Mouse (Mus musculus): ENCODE measurements at regions not wholly inside any gene's neighbourhood (a gene's known extent, or its start where the extent isn't known, plus 50 kb on each side); places are given as distances from the start of the nearest gene placed in this dataset.

GRCm38 (mm10) chr14:72091579-72091978 lies 400.1 kb downstream of the Gm9195 start:
- DNase-seq = no peak

GRCm38 (mm10) chr14:72081473-72081872 lies 410.2 kb downstream of the Gm9195 start:
- DNase-seq = no peak

DNA sequence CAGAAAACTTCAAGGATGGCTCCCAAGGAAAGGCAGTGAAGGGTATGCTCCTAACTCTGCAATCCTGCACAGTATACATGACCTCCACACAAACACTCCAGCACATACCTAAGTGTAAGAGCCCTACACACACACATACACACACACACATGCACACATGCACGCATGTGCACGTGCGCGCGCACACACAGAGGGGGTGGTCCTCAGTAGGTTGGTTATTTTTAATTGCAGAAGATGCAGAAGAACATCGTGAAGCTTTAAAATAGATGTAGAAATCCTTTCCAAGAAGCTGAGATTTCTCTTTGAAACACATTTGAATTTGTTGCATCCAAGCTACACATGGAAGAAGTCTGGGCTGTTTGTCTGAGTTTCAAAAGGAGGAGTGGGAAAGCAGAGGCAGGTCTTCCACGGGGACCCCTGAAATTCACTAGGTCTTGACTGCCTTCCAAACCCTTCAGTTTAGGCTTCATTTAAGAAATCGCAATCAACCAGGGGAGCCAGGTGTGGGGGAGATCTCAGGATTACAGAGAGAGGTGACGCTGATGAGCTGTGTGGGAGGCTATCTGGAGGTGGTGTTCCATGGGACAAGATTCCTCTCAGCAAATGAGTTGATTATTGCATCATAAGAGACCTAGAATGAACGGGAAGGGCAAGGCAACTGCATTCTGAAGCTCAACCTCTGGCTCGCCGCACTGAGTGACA lies 427.4 kb downstream of the Gm9195 start:
- no peak for DNase-seq

- no peak for DNase-seq
Measured at GRCm38 (mm10) chr14:72042881-72043236, 448.8 kb downstream of the Gm9195 start.

DNA sequence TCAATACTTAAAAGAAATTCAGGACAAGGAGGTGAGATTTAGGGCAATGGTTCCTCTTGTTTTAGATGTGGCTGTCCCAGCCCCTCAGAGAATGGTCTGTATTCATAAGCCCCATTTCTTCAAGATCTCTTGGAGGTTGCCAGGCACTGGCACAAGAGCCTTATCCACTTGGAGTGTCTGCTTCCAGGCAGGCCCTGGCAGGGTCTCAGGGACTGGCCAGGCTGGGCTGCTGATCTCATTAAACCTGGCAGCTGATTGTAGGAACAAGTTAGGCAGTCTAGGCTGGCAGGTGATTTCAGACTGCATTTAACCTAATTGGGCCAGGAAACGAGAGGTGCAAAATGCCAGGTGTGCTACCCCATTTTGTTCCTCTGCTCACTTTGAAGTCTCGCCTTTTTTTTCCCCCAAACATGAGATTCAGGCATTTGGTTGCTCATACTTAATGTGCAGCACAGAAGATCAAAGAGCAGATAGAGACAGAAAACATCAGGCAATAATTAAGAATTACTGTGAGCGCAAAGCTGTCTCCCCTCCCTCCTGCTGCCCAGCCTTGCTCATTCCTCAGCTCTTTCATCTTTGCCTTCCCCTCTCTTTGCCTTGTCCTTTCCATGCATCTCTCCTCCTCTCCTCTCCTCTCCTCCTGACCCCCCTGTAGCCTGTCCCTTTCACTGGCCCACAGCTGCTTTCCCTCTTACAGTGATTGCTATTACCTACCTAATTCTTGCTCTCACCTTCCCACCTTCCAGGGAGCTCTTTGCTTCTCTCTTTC lies 449.3 kb downstream of the Gm9195 start:
- peak in 1 of 2 experiments; percentile 8 for DNase-seq

GRCm38 (mm10) chr14:72030396-72030795 lies 461.2 kb downstream of the Gm9195 start:
- DNase-seq = no peak

DNA sequence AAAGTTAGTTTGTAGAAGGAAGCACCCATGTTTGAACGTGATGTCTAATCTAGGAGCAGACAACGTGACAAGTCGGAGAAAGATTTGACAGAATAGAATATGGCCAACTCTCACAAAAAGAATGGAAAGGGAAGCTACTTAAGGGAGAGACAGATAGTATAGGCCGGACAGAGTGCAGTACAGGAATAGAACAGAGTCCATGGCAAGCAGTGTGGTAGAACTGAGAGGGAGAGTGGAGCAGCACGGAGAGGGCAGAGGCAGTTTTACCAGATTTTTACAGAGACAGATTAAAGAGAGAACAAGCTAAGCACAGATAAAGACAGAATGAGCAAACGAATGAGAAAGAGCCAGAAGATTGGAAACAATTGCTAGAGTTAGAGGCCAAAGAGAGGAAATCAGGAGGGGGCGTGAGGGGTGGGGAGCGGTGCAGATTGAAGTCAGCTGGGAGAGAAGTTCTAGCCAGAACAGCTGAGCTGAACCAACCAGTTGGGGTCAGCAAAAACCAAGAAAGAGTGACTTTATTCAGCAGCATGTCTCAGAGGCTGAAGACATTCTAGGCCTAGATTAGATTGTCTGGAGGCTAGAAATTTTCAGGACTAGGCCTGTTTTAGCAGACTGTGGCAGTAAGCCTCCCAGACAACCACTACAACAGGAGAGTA lies 464.1 kb downstream of the Gm9195 start:
- peak; percentile 55 to 66 for DNase-seq

DNA sequence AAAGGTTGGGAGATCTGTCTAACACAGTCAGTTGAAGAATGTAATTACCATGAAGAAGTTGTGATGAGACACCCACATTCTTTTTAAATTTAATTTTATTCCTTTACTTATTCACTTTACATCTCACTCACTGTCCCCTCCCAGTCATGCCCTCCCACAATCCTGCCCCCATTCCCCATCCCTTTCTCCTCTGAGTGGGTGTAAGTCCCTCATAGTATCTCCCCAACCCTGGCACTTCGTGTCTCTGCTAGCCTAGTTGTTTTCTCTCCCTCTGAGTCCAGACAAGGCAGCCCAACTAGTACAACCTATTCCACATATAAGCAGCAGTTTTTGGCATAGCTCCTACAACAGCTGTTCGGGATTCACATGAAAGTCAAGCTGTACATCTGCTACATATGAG lies 487.3 kb downstream of the Gm9195 start:
- DNase-seq = no peak

DNA sequence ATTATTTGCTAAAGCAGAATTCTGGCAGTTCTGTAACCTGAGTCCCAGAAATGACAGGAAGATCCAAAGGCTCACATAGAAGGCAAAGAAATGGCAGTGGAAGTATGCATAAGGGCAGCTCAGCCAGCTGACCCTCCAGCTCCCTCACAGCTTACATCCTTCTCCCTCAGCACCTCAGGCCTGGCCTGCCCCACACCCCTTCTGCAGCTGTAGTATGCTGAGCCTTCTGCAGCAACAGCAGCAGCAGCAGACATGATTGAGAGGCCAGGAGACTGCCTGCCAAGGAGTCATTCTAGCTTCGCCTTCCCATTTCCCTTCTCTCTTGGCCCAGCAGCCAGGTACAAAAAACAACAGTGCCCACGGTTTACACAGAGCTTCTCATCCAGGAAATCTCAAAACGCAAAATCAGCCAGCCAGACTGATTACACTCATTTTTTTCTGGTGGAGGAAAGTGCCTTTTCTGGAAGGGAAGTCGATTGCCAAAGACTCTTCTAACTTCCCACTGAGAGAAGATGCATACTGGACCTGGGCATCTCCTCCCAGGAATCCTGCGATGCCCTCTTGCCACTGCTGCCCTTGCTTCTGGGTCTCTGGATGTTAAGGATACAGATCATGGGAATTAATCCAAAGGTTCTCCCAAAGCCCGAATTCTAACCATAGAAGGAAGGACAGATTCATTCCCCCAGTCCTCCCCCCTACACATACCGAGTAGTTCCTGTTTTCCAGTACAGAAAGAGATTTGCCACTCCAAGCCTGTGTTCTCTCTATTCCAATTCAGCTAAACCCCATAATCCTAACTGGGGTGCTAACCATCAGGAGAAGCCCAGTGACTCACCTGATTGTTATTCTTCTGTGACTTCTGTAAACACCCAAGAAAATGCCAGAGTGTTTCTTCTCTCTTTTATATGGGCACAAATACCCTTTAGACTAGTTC lies 489.2 kb downstream of the Gm9195 start:
- DNase-seq = peak; percentile 24 to 31

GRCm38 (mm10) chr14:71973016-71973415 lies 518.6 kb downstream of the Gm9195 start:
- DNase-seq = no peak

DNA sequence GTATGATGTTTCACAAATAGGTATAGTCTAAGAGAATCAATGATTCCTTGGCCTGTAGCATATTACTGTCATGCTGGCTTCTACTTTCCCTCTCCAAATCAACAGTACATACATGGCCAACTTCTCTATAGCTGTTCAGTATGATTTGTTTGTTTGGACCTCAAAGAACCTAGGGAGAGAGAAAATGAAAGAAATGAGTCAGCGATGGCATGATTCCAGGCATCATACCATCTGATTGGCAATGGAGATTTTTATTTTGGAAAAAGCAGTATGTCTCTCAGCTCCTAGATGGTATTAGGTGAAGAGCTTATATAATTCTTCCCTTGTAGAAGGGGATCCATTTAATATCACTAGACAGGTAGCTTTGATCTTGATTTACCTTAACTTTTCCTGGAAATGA lies 519.1 kb downstream of the Gm9195 start:
- DNase-seq = no peak

- DNase-seq = peak; percentile 56 to 67
Measured at GRCm38 (mm10) chr14:71967646-71968045, 524.0 kb downstream of the Gm9195 start.

DNA sequence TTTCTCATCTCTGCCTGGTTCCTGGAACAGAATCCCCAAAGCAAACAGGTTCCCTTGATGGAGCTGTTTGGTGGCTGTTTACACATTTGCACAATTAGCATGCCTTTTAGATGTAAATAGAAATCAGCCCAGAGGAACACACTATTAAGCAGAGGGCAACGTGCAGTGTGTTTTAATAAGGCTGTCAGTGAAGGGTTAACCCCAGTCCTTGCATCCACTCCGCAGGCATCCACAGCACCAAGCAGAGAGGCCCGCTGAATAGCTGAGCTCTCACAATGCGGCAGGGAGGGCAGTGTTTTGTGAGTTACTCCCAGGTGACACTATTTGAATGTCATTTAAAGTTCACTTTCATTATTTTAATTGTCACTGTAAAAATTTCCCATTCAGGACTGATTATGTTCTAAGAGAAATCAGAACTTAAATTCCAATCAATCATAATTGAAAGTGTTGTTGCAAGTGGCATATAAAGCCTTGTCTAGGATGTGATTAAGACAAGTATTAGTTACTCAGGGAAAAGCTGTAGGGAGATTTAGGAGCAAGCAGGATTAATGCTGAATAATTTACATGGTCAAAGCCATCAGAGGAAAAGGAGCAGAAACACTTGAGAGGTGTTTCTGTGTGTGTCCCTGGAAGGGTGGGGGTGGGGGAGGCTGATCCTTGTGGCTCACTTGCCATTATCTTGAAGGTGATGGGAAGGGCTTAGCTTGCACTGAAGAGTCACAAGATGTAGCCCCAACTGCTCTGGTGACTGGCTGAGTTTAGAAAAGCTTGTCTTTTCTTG lies 528.1 kb downstream of the Gm9195 start:
- no peak for DNase-seq

DNA sequence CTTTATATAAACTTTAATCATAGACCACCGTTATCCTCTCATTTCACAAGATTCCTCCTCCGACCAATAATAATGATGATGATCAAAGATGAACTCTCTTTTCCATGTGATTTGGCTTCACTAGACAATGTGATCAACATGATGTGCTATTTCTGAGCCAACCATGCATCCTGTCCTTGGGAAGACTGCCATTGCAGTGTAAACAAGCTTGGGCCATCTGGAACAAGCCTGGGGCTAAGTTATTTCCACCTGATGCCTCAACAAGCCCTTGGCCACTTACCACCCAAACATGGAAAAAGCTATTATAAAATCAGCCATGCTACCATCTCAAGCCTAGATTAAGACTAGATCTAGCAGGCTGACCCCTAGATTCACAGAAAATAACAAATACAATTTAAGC lies 542.9 kb downstream of the Gm9195 start:
- DNase-seq = no peak

DNA sequence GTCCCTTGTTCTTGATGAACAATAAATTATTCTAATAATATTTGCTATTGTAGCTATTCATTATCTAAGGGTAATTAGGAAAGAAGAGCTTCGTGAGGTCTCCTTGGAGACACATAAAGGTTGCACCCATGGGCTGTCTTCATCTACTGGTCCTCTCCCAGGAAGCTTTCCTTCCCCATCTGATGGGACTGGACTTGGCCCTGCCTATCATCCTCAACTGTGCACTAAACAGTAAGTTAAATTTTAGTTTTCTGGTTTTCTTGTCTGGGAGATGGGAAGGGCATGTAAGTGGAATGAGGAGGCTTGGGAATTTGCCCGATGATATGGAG lies 554.5 kb downstream of the Gm9195 start:
- no peak for DNase-seq

- DNase-seq = no peak
Measured at GRCm38 (mm10) chr14:71936373-71937156, 555.1 kb downstream of the Gm9195 start.

DNA sequence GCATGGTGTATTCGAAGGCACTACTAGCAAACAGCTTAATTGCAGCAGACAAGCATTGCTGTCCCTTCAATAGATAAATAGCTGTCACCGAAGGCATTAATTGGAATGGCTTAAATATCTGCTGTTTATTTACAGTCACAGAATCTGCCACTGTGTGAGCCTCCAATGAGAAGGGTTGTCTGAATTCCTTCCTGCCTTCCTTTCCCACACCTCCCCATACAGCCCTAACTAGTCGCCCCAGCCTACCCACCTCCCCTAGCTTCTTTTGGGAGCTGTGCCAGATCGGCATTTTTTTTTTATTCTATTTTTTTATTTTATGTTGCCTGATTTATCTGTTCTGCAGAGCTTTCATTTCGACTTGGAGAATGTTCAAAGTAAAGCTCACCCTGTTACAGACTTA lies 575.7 kb downstream of the Gm9195 start:
- no peak for DNase-seq

GRCm38 (mm10) chr14:71910936-71911335 lies 580.7 kb downstream of the Gm9195 start:
- no peak for DNase-seq

GRCm38 (mm10) chr14:71895468-71895867 lies 596.2 kb downstream of the Gm9195 start:
- DNase-seq = no peak

GRCm38 (mm10) chr14:71894811-71895210 lies 596.8 kb downstream of the Gm9195 start:
- no peak for DNase-seq

- DNase-seq = no peak
Measured at GRCm38 (mm10) chr14:71893361-71893760, 598.3 kb downstream of the Gm9195 start.

Measured in kidney, postnatal 4 days (tissue).